Mouse (Mus musculus): ENCODE measurements around the gene Gm19684. TPM values are rescaled to one million over a fixed set of nuclear protein-coding genes. Genes with fewer than 3 reads are reported as not detected.
"Not testable (repeated sequence)": the region's sequence is repeated elsewhere in the genome, so short reads cannot be mapped to it uniquely, and the experiment has no call there.

The Gm19684 gene
- total RNA-seq, 2 experiments from 2014 or later = not detected

DNA sequence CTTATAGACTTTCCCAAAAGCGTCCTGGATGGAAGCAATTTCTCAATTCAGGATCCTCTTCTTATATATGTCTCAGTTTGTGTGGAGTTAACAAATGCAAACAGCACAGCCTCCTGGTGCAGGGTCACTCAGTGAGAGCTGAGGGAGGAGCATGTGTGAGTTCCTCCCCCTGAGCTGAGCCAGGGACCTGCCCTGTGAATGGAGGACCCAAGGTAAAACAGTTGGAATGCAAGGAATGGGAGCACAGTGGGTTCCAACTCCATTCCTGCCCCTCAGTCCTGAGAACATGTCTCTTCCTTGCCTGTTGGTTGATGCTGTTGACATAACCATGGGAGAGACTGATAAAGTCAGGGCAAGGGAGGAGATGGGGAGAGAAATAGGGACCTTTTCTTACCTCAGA, 47.6 kb downstream of the Gm19684 start:
- ATAC-seq (replicated peaks; ENCODE audit: low FRiP score, poor library complexity, severe bottlenecking) = not testable (repeated sequence)

DNA sequence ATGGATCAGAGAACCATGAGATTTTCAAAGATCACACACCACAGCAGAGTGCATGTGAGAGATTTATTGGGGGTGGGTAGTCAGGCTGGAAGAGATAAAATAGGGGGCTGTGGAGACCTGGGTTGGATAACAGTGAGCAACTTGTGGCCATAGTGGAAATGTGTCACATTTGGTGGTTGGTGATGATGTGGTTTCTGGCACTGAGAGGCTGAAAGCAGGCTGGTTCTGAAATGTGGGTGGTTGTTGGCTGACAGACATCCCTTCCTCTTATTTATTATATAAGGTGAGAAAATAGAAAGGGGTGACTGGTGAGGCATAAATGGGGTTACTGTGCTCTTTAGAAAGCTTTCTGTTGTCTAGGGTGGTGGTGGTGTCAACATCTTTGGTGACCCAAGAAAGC, 48.3 kb downstream of the Gm19684 start:
- no peak for ATAC-seq (replicated peaks; ENCODE audit: low FRiP score, poor library complexity, severe bottlenecking)

DNA sequence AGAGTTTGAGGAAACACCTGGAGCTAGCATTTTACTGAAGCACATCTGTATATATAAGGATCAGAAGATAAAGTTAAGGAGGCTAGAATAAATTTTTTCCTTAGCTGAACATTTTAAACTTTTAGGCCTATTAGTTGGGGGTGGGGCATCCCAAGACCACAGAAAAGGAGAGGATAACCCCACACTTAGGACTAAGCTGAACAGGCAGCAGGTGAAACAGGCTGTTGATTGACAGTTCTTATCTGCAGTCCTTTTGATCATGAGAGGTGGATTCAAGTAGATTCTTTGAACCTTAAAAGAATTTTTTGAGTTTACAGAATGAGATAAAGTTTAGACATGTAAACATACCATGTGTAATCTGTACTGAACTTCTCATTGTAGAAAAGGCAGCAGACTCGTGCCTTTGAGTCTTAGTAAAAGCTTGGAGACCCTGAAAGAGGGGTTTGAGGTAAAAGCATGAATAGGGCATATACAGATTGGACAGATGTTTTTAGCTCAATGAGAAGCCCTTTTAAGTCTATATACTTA, 48.9 kb downstream of the Gm19684 start:
- no peak for ATAC-seq (replicated peaks; ENCODE audit: low FRiP score, poor library complexity, severe bottlenecking)

DNA sequence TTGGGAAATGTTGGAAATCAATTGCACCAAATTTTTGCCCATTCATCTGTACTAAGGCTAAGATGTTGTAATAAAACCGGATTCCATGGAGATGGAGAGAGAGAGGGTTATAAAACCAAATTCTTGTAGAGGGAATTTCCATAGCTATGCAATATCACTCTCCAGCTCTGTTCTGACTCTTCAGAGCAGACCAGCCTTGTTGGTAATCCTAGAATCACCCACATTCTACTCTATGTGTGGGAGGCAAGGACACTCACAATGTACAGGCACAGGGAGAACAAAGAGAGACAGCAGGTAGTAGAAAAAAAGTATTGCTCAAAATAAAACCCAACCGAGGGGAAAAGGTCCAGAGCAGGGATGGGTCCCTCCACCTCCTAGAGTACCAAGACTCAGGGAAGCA, 54.7 kb downstream of the Gm19684 start:
- not testable (repeated sequence) for ATAC-seq (replicated peaks; ENCODE audit: low FRiP score, poor library complexity, severe bottlenecking)

DNA sequence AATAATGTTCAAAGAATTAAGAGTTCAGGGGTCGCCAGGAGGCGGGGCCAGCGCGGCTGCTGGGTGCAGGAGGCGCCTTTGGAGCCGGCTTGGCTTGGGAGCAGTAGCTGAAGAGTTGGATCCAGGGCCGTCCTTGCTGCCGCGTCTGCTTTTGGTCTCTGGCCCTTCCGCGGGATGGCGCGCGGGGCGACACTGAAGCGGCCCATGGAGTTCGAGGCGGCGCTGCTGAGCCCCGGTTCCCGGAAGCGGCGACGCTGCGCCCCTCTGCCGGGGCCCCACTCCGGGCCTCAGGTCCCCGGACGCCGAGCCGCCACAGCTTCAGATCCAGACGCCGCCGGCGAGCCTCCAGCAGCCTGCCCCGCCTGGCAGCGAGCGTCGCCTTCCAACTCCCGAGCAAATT, 57.5 kb downstream of the Gm19684 start:
- not testable (repeated sequence) for ATAC-seq (replicated peaks; ENCODE audit: low FRiP score, poor library complexity, severe bottlenecking)

Other genes with a start within 250 kb of the Gm19684 start
- gene Dhx16, start 241.9 kb upstream of the Gm19684 start, total RNA-seq (2015; ENCODE audit: low replicate concordance) = 139 and 201 TPM in 2 replicates
- gene Dhx16, start 241.9 kb upstream of the Gm19684 start, total RNA-seq (2017; ENCODE audit: low replicate concordance) = 73.1 and 118 TPM in 2 replicates
- 37.7 and 68.5 TPM in 2 replicates for gene 2310061I04Rik, start 224.2 kb upstream of the Gm19684 start, total RNA-seq (2015; ENCODE audit: low replicate concordance)
- gene 2310061I04Rik, start 224.2 kb upstream of the Gm19684 start, total RNA-seq (2017; ENCODE audit: low replicate concordance) = 2.9 and 3.7 TPM in 2 replicates
- 7.6 and 26.0 TPM in 2 replicates for gene Atat1, start 211.6 kb upstream of the Gm19684 start, total RNA-seq (2015; ENCODE audit: low replicate concordance)
- gene Atat1, start 211.6 kb upstream of the Gm19684 start, total RNA-seq (2017; ENCODE audit: low replicate concordance) = 3.0 and 4.0 TPM in 2 replicates
- gene Mrps18b, start 205.3 kb upstream of the Gm19684 start, total RNA-seq (2015; ENCODE audit: low replicate concordance) = 16.9 and 18.0 TPM in 2 replicates
- gene Mrps18b, start 205.3 kb upstream of the Gm19684 start, total RNA-seq (2017; ENCODE audit: low replicate concordance) = 13.5 and 50.5 TPM in 2 replicates
- 53.7 and 90.1 TPM in 2 replicates for gene Ppp1r10, start 205.2 kb upstream of the Gm19684 start, total RNA-seq (2015; ENCODE audit: low replicate concordance)
- gene Ppp1r10, start 205.2 kb upstream of the Gm19684 start, total RNA-seq (2017; ENCODE audit: low replicate concordance) = 67.5 and 87.5 TPM in 2 replicates
- gene Abcf1, start 151.9 kb upstream of the Gm19684 start, total RNA-seq (2015; ENCODE audit: low replicate concordance) = 26.3 and 36.9 TPM in 2 replicates
- gene Abcf1, start 151.9 kb upstream of the Gm19684 start, total RNA-seq (2017; ENCODE audit: low replicate concordance) = 120 and 139 TPM in 2 replicates
- 1.3 and 4.3 TPM in 2 replicates for gene Gnl1, start 141.8 kb upstream of the Gm19684 start, total RNA-seq (2015; ENCODE audit: low replicate concordance)
- gene Gnl1, start 141.8 kb upstream of the Gm19684 start, total RNA-seq (2017; ENCODE audit: low replicate concordance) = 3.3 and 4.9 TPM in 2 replicates
- gene Prr3, start 141.4 kb upstream of the Gm19684 start, total RNA-seq (2015; ENCODE audit: low replicate concordance) = 5.4 and 6.5 TPM in 2 replicates
- 4.6 TPM in 1 of 2 replicates, not detected in the other for gene Prr3, start 141.4 kb upstream of the Gm19684 start, total RNA-seq (2017; ENCODE audit: low replicate concordance)
- gene H2-T24, start 101.1 kb upstream of the Gm19684 start, total RNA-seq (2015; ENCODE audit: low replicate concordance) = 84.3 and 115 TPM in 2 replicates
- gene H2-T24, start 101.1 kb upstream of the Gm19684 start, total RNA-seq (2017; ENCODE audit: low replicate concordance) = 293 and 328 TPM in 2 replicates
- gene H2-T23, start 88.8 kb upstream of the Gm19684 start, total RNA-seq (2015; ENCODE audit: low replicate concordance) = 109 and 146 TPM in 2 replicates
- 93.4 and 104 TPM in 2 replicates for gene H2-T23, start 88.8 kb upstream of the Gm19684 start, total RNA-seq (2017; ENCODE audit: low replicate concordance)
- 19.1 and 19.7 TPM in 2 replicates for gene H2-T22, start 78.9 kb upstream of the Gm19684 start, total RNA-seq (2015; ENCODE audit: low replicate concordance)
- gene H2-T22, start 78.9 kb upstream of the Gm19684 start, total RNA-seq (2017; ENCODE audit: low replicate concordance) = 5.5 and 16.4 TPM in 2 replicates
- not detected in 2 replicates for gene Gm6034, start 78.7 kb upstream of the Gm19684 start, total RNA-seq (2015; ENCODE audit: low replicate concordance)
- gene Gm6034, start 78.7 kb upstream of the Gm19684 start, total RNA-seq (2017; ENCODE audit: low replicate concordance) = not detected in 2 replicates
- not detected in 2 replicates for gene Gm11127, start 63.3 kb upstream of the Gm19684 start, total RNA-seq (2015; ENCODE audit: low replicate concordance)
- 0.39 TPM in 1 of 2 replicates, not detected in the other for gene Gm11127, start 63.3 kb upstream of the Gm19684 start, total RNA-seq (2017; ENCODE audit: low replicate concordance)
- gene Gm7030, start 7.7 kb downstream of the Gm19684 start, total RNA-seq (2015; ENCODE audit: low replicate concordance) = not detected in 2 replicates
- not detected in 2 replicates for gene Gm7030, start 7.7 kb downstream of the Gm19684 start, total RNA-seq (2017; ENCODE audit: low replicate concordance)
- not detected in 2 replicates for gene Gm8909, start 46.9 kb downstream of the Gm19684 start, total RNA-seq (2015; ENCODE audit: low replicate concordance)
- gene Gm8909, start 46.9 kb downstream of the Gm19684 start, total RNA-seq (2017; ENCODE audit: low replicate concordance) = not detected in 2 replicates
- gene H2-T3, start 68.6 kb downstream of the Gm19684 start, total RNA-seq (2015; ENCODE audit: low replicate concordance) = not detected in 2 replicates
- gene H2-T3, start 68.6 kb downstream of the Gm19684 start, total RNA-seq (2017; ENCODE audit: low replicate concordance) = not detected in 2 replicates
- gene Rpp21, start 136.4 kb downstream of the Gm19684 start, total RNA-seq (2015; ENCODE audit: low replicate concordance) = 63.7 and 66.0 TPM in 2 replicates
- gene Rpp21, start 136.4 kb downstream of the Gm19684 start, total RNA-seq (2017; ENCODE audit: low replicate concordance) = 11.8 TPM in 2 replicates
- gene Trim39, start 150.6 kb downstream of the Gm19684 start, total RNA-seq (2015; ENCODE audit: low replicate concordance) = 25.6 and 29.9 TPM in 2 replicates
- gene Trim39, start 150.6 kb downstream of the Gm19684 start, total RNA-seq (2017; ENCODE audit: low replicate concordance) = 37.4 and 40.9 TPM in 2 replicates
- gene H2-M10.2, start 164.8 kb downstream of the Gm19684 start, total RNA-seq (2015; ENCODE audit: low replicate concordance) = not detected in 2 replicates
- gene H2-M10.2, start 164.8 kb downstream of the Gm19684 start, total RNA-seq (2017; ENCODE audit: low replicate concordance) = not detected in 2 replicates
- gene H2-M10.1, start 204.5 kb downstream of the Gm19684 start, total RNA-seq (2015; ENCODE audit: low replicate concordance) = not detected in 2 replicates
- not detected in 2 replicates for gene H2-M10.1, start 204.5 kb downstream of the Gm19684 start, total RNA-seq (2017; ENCODE audit: low replicate concordance)
- gene H2-M10.3, start 246.7 kb downstream of the Gm19684 start, total RNA-seq (2015; ENCODE audit: low replicate concordance) = not detected in 2 replicates
- not detected in 2 replicates for gene H2-M10.3, start 246.7 kb downstream of the Gm19684 start, total RNA-seq (2017; ENCODE audit: low replicate concordance)